Mouse (Mus musculus) large intestine, adult 2 months (tissue): ENCODE data around the gene Ly6g6e. TPM values are rescaled to one million over a fixed set of nuclear protein-coding genes. Genes with fewer than 3 reads are reported as not detected.
"Not testable (repeated sequence)": the region's sequence is repeated elsewhere in the genome, so short reads cannot be mapped to it uniquely, and the experiment has no call there.

Experiments
- DNase-seq: peaks from one replicate; pipeline ENCODE4 v3.0.0-alpha.2; 2012; ENCODE audit warnings: low read depth, low spot score
- WGBS: fragments of 180-500 bp; shearing (Covaris S2); methylation state at CpG from one replicate; pipeline ENCODE4 v1.1.7; 2018; 5-methylcytosine and 5-hydroxymethylcytosine counted together
- polyA plus RNA-seq: library from polyadenylated mRNA; depleted of rRNA; stranded (reverse); fragments of >200 nt; gene quantifications from 2 replicates; pipeline ENCODE4 v1.2.3, GENCODE M21; 2012; rRNA removed

The Ly6g6e gene
- polyA plus RNA-seq = 0.38 and 0.73 TPM in 2 replicates

GRCm38 (mm10) chr17:35076507-35077176, at the start of gene Ly6g6e:
Ly6g6e (plus strand) TSS chr17:35076902.
- no peak for DNase-seq
- WGBS = 23% methylated on average over 10 of the region's 10 CpGs

- no peak for DNase-seq
- WGBS = 63% methylated on average over 13 of the region's 13 CpGs
These were observed 49.2 kb upstream of the Ly6g6e start, which contains the start of gene Sapcd1 for GRCm38 (mm10) chr17:35027277-35028068. Sapcd1 (minus strand) TSS chr17:35028016.

GRCm38 (mm10) chr17:35028315-35028714, 48.4 kb upstream of the Ly6g6e start:
- DNase-seq = no peak
- WGBS = 90% methylated on average over 2 of the region's 2 CpGs

GRCm38 (mm10) chr17:35029691-35030532, 46.8 kb upstream of the Ly6g6e start:
- 42% methylated on average over 19 of the region's 19 CpGs for WGBS
- no peak for DNase-seq

GRCm38 (mm10) chr17:35031272-35031671, 45.4 kb upstream of the Ly6g6e start:
- DNase-seq = no peak
- 87% methylated on average over 11 of the region's 11 CpGs for WGBS

GRCm38 (mm10) chr17:35031880-35032279, 44.8 kb upstream of the Ly6g6e start:
- DNase-seq = no peak
- 68% methylated on average over 7 of the region's 7 CpGs for WGBS

GRCm38 (mm10) chr17:35032323-35032870, 44.3 kb upstream of the Ly6g6e start:
- WGBS = 72% methylated on average over 8 of the region's 8 CpGs

GRCm38 (mm10) chr17:35033703-35034102, 43.0 kb upstream of the Ly6g6e start:
- 47% methylated on average over 1 of the region's 1 CpGs for WGBS
- not testable (repeated sequence) for DNase-seq

More at GRCm38 (mm10) chr17:35032323-35032870, 44.3 kb upstream of the Ly6g6e start:
- no peak for DNase-seq

- WGBS = 53% methylated on average over 6 of the region's 6 CpGs
- no peak for DNase-seq
These were observed 41.8 kb upstream of the Ly6g6e start for GRCm38 (mm10) chr17:35034896-35035295.

- WGBS = 89% methylated on average over 11 of the region's 11 CpGs
- no peak for DNase-seq
These were observed 37.4 kb upstream of the Ly6g6e start for GRCm38 (mm10) chr17:35039121-35039873.

- 45% methylated on average over 4 of the region's 4 CpGs for WGBS
These were observed 32.9 kb upstream of the Ly6g6e start for GRCm38 (mm10) chr17:35043794-35044193.

GRCm38 (mm10) chr17:35044904-35045806, 31.5 kb upstream of the Ly6g6e start:
- WGBS = 78% methylated on average over 7 of the region's 7 CpGs

More at GRCm38 (mm10) chr17:35043794-35044193, 32.9 kb upstream of the Ly6g6e start:
- no peak for DNase-seq

GRCm38 (mm10) chr17:35045807-35046680, 30.7 kb upstream of the Ly6g6e start:
- WGBS = 4% methylated on average over 48 of the region's 48 CpGs
- DNase-seq = no peak

More at GRCm38 (mm10) chr17:35044904-35045806, 31.5 kb upstream of the Ly6g6e start:
- DNase-seq = no peak

- DNase-seq = no peak
- WGBS = 1% methylated on average over 33 of the region's 33 CpGs
These were observed 29.8 kb upstream of the Ly6g6e start, which contains the start of gene Msh5 for GRCm38 (mm10) chr17:35046681-35047455. Msh5 (minus strand) TSS chr17:35046745.

GRCm38 (mm10) chr17:35047688-35048087, 29.0 kb upstream of the Ly6g6e start:
- DNase-seq = no peak
- 9% methylated on average over 1 of the region's 1 CpGs for WGBS
